Mouse (Mus musculus) embryonic facial prominence, embryonic 15.5 days (tissue): ENCODE results near the gene Fam89b. TPM values are rescaled to one million over a fixed set of nuclear protein-coding genes. Genes with fewer than 3 reads are reported as not detected.

Experiments used
- microRNA-seq: library from miRNA; unstranded; fragments of <30 nt; microRNA quantifications from one replicate; pipeline ENCODE4, GENCODE M21; 2016; ENCODE audit warnings: borderline number of aligned reads
- polyA plus RNA-seq: library from polyadenylated mRNA; unstranded; fragments of >200 nt; fragmentation: Nextera tagmentation; extraction: Ambion mirVana; gene quantifications from 2 replicates; pipeline ENCODE4 v1.2.1, GENCODE M21; 2015

Fam89b gene
- polyA plus RNA-seq, 1 experiment from 2014 or later = 110 TPM

Small RNA genes lying within 50 kb of the gene (microRNA-seq; reads per million reads assigned to microRNA genes)
- gene Mir6987 = 0.52 reads per million

Other genes starting within 250 kb of the Fam89b start
- 44.1 and 45.2 TPM in 2 replicates for gene Mus81, start 241.3 kb downstream of the Fam89b start, polyA plus RNA-seq
- 2,278 and 2,311 TPM in 2 replicates for gene Cfl1, start 239.2 kb downstream of the Fam89b start, polyA plus RNA-seq
- gene 1700020D05Rik, start 225.9 kb downstream of the Fam89b start, polyA plus RNA-seq = 0.16 TPM in 1 of 2 replicates, not detected in the other
- 10.7 and 11.7 TPM in 2 replicates for gene Snx32, start 219.1 kb downstream of the Fam89b start, polyA plus RNA-seq
- gene Ovol1, start 169.0 kb downstream of the Fam89b start, polyA plus RNA-seq = 22.1 and 23.3 TPM in 2 replicates
- gene Ap5b1, start 161.6 kb downstream of the Fam89b start, polyA plus RNA-seq = 5.2 and 5.7 TPM in 2 replicates
- gene Rnaseh2c, start 127.8 kb downstream of the Fam89b start, polyA plus RNA-seq = 122 and 126 TPM in 2 replicates
- 49.4 and 52.3 TPM in 2 replicates for gene Kat5, start 119.4 kb downstream of the Fam89b start, polyA plus RNA-seq
- 61.4 and 62.4 TPM in 2 replicates for gene Rela, start 92.2 kb downstream of the Fam89b start, polyA plus RNA-seq
- gene Sipa1, start 65.9 kb downstream of the Fam89b start, polyA plus RNA-seq = 29.4 and 30.4 TPM in 2 replicates
- gene Map3k11, start 40.9 kb downstream of the Fam89b start, polyA plus RNA-seq = 27.1 and 30.0 TPM in 2 replicates
- gene Pcnx3, start 40.7 kb downstream of the Fam89b start, polyA plus RNA-seq = 24.6 and 26.6 TPM in 2 replicates
- 3.8 TPM in 2 replicates for gene Kcnk7, start 25.3 kb downstream of the Fam89b start, polyA plus RNA-seq
- gene Ehbp1l1, start 3.3 kb downstream of the Fam89b start, polyA plus RNA-seq = 32.4 and 35.9 TPM in 2 replicates
- 52.5 and 53.5 TPM in 2 replicates for gene Ltbp3, start 11.3 kb upstream of the Fam89b start, polyA plus RNA-seq
- 81.4 and 81.8 TPM in 2 replicates for gene Scyl1, start 41.8 kb upstream of the Fam89b start, polyA plus RNA-seq
- gene Frmd8, start 145.6 kb upstream of the Fam89b start, polyA plus RNA-seq = 32.5 and 37.4 TPM in 2 replicates
- 5.9 and 7.5 TPM in 2 replicates for gene Slc25a45, start 148.2 kb upstream of the Fam89b start, polyA plus RNA-seq
- 3.4 and 3.6 TPM in 2 replicates for gene Tigd3, start 164.5 kb upstream of the Fam89b start, polyA plus RNA-seq
- gene Dpf2, start 183.4 kb upstream of the Fam89b start, polyA plus RNA-seq = 144 and 167 TPM in 2 replicates
- 11.0 TPM in 2 replicates for gene Cdc42ep2, start 195.2 kb upstream of the Fam89b start, polyA plus RNA-seq
- gene Pola2, start 234.5 kb upstream of the Fam89b start, polyA plus RNA-seq = 59.6 and 65.4 TPM in 2 replicates